Mouse (Mus musculus): ENCODE measurements at regions not wholly inside any gene's neighbourhood (a gene's known extent, or its start where the extent isn't known, plus 50 kb on each side); places are given as distances from the start of the nearest gene placed in this dataset.

- Histone ChIP-seq H3K27ac (ENCODE audit: low read depth) (no peak overlapping the region), H3K4me3 (ENCODE audit: low read depth, low read length) (no peak overlapping the region), H3K27me3 (replicated peaks; ENCODE audit: control insufficient read depth, insufficient read depth, low read length) (no peaks in the 10 kb centered on the region), H3K9ac (ENCODE audit: low read length) (no peak overlapping the region), H3K4me1 (replicated peaks; ENCODE audit: control insufficient read depth, insufficient read depth, low read length) (peaks cover 9% of the 10 kb centered on the region), H3K9me3 (ENCODE audit: control insufficient read depth, low read length) (no peaks in the 10 kb centered on the region), H3K36me3 (ENCODE audit: control insufficient read depth, insufficient read depth, low read length) (no peaks in the 10 kb centered on the region), H3K4me2 (ENCODE audit: low read length) (no peak overlapping the region)
- ATAC-seq (replicated peaks; ENCODE audit: low FRiP score, low TSS enrichment, low read depth) (peak; percentile 68), DNase-seq (ENCODE audit: low spot score) (peak; percentile 56)
- 10% methylated on average over 13 of the region's 13 CpGs for WGBS
These were observed 107.5 kb upstream of the Ppm1h start for GRCm38 (mm10) chr10:122570909-122571551.

- WGBS: 92% methylated on average over 8 of the region's 8 CpGs
- DNase-seq (ENCODE audit: low spot score) (no peak), ATAC-seq (replicated peaks; ENCODE audit: low FRiP score, low TSS enrichment, low read depth) (no peak)
These were observed 102.1 kb upstream of the Ppm1h start for GRCm38 (mm10) chr10:122576171-122577063.

GRCm38 (mm10) chr10:122578209-122579001, 100.2 kb upstream of the Ppm1h start:
- H3K9ac ChIP-seq (ENCODE audit: low read length): no peak overlapping the region
- no peak overlapping the region for H3K27ac ChIP-seq (ENCODE audit: low read depth)
- H3K4me1 ChIP-seq (replicated peaks; ENCODE audit: control insufficient read depth, insufficient read depth, low read length): no peaks in the 10 kb centered on the region
- no peaks in the 10 kb centered on the region for H3K27me3 ChIP-seq (replicated peaks; ENCODE audit: control insufficient read depth, insufficient read depth, low read length)
- no peak overlapping the region for H3K4me3 ChIP-seq (ENCODE audit: low read depth, low read length)
- WGBS: 58% methylated on average over 24 of the region's 24 CpGs
- no peaks in the 10 kb centered on the region for H3K9me3 ChIP-seq (ENCODE audit: control insufficient read depth, low read length)
- no peak for DNase-seq (ENCODE audit: low spot score)
- no peaks in the 10 kb centered on the region for H3K36me3 ChIP-seq (ENCODE audit: control insufficient read depth, insufficient read depth, low read length)
- ATAC-seq (replicated peaks; ENCODE audit: low FRiP score, low TSS enrichment, low read depth): no peak
- H3K4me2 ChIP-seq (ENCODE audit: low read length): no peak overlapping the region

More at GRCm38 (mm10) chr10:122576171-122577063, 102.1 kb upstream of the Ppm1h start:
- Histone ChIP-seq H3K36me3 (ENCODE audit: control insufficient read depth, insufficient read depth, low read length) (no peaks in the 10 kb centered on the region), H3K27ac (ENCODE audit: low read depth) (no peak overlapping the region), H3K4me3 (ENCODE audit: low read depth, low read length) (no peak overlapping the region), H3K4me1 (replicated peaks; ENCODE audit: control insufficient read depth, insufficient read depth, low read length) (peaks cover under 1% of the 10 kb centered on the region; the same call in 1 of the 2 replicates), H3K9ac (ENCODE audit: low read length) (no peak overlapping the region), H3K4me2 (ENCODE audit: low read length) (no peak overlapping the region), H3K9me3 (ENCODE audit: control insufficient read depth, low read length) (no peaks in the 10 kb centered on the region), H3K27me3 (replicated peaks; ENCODE audit: control insufficient read depth, insufficient read depth, low read length) (no peaks in the 10 kb centered on the region)

- WGBS: 87% methylated on average over 7 of the region's 7 CpGs
- no peak overlapping the region for H3K4me3 ChIP-seq (ENCODE audit: low read depth, low read length)
- H3K4me2 ChIP-seq (ENCODE audit: low read length): no peak overlapping the region
- no peaks in the 10 kb centered on the region for H3K4me1 ChIP-seq (replicated peaks; ENCODE audit: control insufficient read depth, insufficient read depth, low read length)
- H3K27me3 ChIP-seq (replicated peaks; ENCODE audit: control insufficient read depth, insufficient read depth, low read length): no peaks in the 10 kb centered on the region
- no peaks in the 10 kb centered on the region for H3K9me3 ChIP-seq (ENCODE audit: control insufficient read depth, low read length)
- ATAC-seq (replicated peaks; ENCODE audit: low FRiP score, low TSS enrichment, low read depth) (no peak), DNase-seq (ENCODE audit: low spot score) (no peak)
- H3K36me3 ChIP-seq (ENCODE audit: control insufficient read depth, insufficient read depth, low read length): no peaks in the 10 kb centered on the region
- no peak overlapping the region for H3K9ac ChIP-seq (ENCODE audit: low read length)
- H3K27ac ChIP-seq (ENCODE audit: low read depth): no peak overlapping the region
These were observed 97.5 kb upstream of the Ppm1h start for GRCm38 (mm10) chr10:122581096-122581495.

- Histone ChIP-seq H3K9me3 (ENCODE audit: control insufficient read depth, low read length) (no peaks in the 10 kb centered on the region), H3K27me3 (replicated peaks; ENCODE audit: control insufficient read depth, insufficient read depth, low read length) (no peaks in the 10 kb centered on the region), H3K4me2 (ENCODE audit: low read length) (no peak overlapping the region), H3K27ac (ENCODE audit: low read depth) (no peak overlapping the region), H3K36me3 (ENCODE audit: control insufficient read depth, insufficient read depth, low read length) (no peaks in the 10 kb centered on the region), H3K4me3 (ENCODE audit: low read depth, low read length) (no peak overlapping the region), H3K9ac (ENCODE audit: low read length) (no peak overlapping the region), H3K4me1 (replicated peaks; ENCODE audit: control insufficient read depth, insufficient read depth, low read length) (no peaks in the 10 kb centered on the region)
- ATAC-seq (replicated peaks; ENCODE audit: low FRiP score, low TSS enrichment, low read depth) (no peak), DNase-seq (ENCODE audit: low spot score) (no peak)
- WGBS: 64% methylated on average over 3 of the region's 3 CpGs
These were observed 91.0 kb upstream of the Ppm1h start for GRCm38 (mm10) chr10:122587541-122587940.

GRCm38 (mm10) chr10:122599511-122599910, 79.1 kb upstream of the Ppm1h start:
- Histone ChIP-seq H3K4me2 (ENCODE audit: low read length) (no peak overlapping the region), H3K9me3 (ENCODE audit: control insufficient read depth, low read length) (no peaks in the 10 kb centered on the region), H3K36me3 (ENCODE audit: control insufficient read depth, insufficient read depth, low read length) (no peaks in the 10 kb centered on the region), H3K9ac (ENCODE audit: low read length) (no peak overlapping the region), H3K27ac (ENCODE audit: low read depth) (no peak overlapping the region), H3K4me3 (ENCODE audit: low read depth, low read length) (no peak overlapping the region), H3K4me1 (replicated peaks; ENCODE audit: control insufficient read depth, insufficient read depth, low read length) (no peaks in the 10 kb centered on the region; the same call in 1 of the 2 replicates), H3K27me3 (replicated peaks; ENCODE audit: control insufficient read depth, insufficient read depth, low read length) (no peaks in the 10 kb centered on the region)
- DNase-seq (ENCODE audit: low spot score) (no peak), ATAC-seq (replicated peaks; ENCODE audit: low FRiP score, low TSS enrichment, low read depth) (no peak)
- 83% methylated on average over 2 of the region's 2 CpGs for WGBS

GRCm38 (mm10) chr10:122602394-122602793, 76.2 kb upstream of the Ppm1h start:
- no peak overlapping the region for H3K27ac ChIP-seq (ENCODE audit: low read depth)
- no peaks in the 10 kb centered on the region for H3K27me3 ChIP-seq (replicated peaks; ENCODE audit: control insufficient read depth, insufficient read depth, low read length)
- DNase-seq (ENCODE audit: low spot score) (no peak), ATAC-seq (replicated peaks; ENCODE audit: low FRiP score, low TSS enrichment, low read depth) (no peak)
- 46% methylated on average over 6 of the region's 6 CpGs for WGBS
- no peak overlapping the region for H3K9ac ChIP-seq (ENCODE audit: low read length)
- no peak overlapping the region for H3K4me3 ChIP-seq (ENCODE audit: low read depth, low read length)
- no peaks in the 10 kb centered on the region for H3K9me3 ChIP-seq (ENCODE audit: control insufficient read depth, low read length)
- H3K4me1 ChIP-seq (replicated peaks; ENCODE audit: control insufficient read depth, insufficient read depth, low read length): no peaks in the 10 kb centered on the region
- H3K36me3 ChIP-seq (ENCODE audit: control insufficient read depth, insufficient read depth, low read length): no peaks in the 10 kb centered on the region
- no peak overlapping the region for H3K4me2 ChIP-seq (ENCODE audit: low read length)

- no peaks in the 10 kb centered on the region for H3K4me1 ChIP-seq (replicated peaks; ENCODE audit: control insufficient read depth, insufficient read depth, low read length)
- ATAC-seq (replicated peaks; ENCODE audit: low FRiP score, low TSS enrichment, low read depth): no peak
- no peak for DNase-seq (ENCODE audit: low spot score)
- H3K4me2 ChIP-seq (ENCODE audit: low read length): no peak overlapping the region
- H3K4me3 ChIP-seq (ENCODE audit: low read depth, low read length): no peak overlapping the region
- 81% methylated on average over 1 of the region's 1 CpGs for WGBS
- no peaks in the 10 kb centered on the region for H3K27me3 ChIP-seq (replicated peaks; ENCODE audit: control insufficient read depth, insufficient read depth, low read length)
- H3K36me3 ChIP-seq (ENCODE audit: control insufficient read depth, insufficient read depth, low read length): no peaks in the 10 kb centered on the region
- no peak overlapping the region for H3K9ac ChIP-seq (ENCODE audit: low read length)
- no peaks in the 10 kb centered on the region for H3K9me3 ChIP-seq (ENCODE audit: control insufficient read depth, low read length)
- H3K27ac ChIP-seq (ENCODE audit: low read depth): no peak overlapping the region
These were observed 74.6 kb upstream of the Ppm1h start for GRCm38 (mm10) chr10:122603960-122604359.
